8 mouse cellular contexts compared by ENCODE assay signal in the genomic region with DNA sequence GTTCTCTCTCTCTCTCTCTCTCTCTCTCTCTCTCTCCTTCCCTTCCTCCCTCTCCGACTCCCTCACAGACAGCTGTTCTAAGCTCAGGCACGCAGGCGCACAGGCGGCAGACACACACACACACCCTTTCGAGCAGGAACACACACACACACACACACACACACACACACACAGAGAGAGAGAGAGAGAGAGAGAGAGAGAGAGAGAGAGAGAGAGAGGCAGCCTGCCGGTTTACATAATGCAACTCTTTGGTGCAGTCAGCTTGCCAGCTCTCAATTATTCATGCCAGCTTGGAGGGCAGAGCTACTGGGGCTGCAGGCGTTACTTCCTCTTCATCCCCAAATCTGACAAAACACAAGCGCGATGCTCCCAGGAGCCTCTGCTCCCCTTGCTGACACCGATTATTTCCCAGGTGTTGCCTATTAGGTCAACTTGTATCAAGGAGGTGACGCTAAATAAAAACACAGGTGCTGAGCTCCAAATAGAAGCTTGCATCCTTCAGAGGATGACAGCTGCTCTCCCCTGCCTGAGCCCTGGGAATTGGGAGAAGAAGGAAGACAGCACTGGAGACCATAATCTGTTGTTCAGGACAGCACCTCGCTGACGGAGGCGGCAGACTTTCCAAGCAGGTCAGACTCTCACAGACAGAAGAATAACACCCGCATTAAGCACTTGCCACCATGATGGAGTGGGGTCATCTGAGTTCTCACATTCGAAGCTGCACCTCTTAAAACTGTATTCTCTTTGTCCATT.
DNase-seq lines count a peak whose midpoint lies in the region; ATAC-seq lines count a peak whose summit lies in the region.

No protein-coding gene starts in this region.

- no peaks in the 10 kb centered on the region for H3K9me3 ChIP-seq in forebrain, embryonic 15.5 days
- no peaks in the 10 kb centered on the region for H3K9me3 ChIP-seq in hindbrain, embryonic 15.5 days
- no peaks in the 10 kb centered on the region for H3K9me3 ChIP-seq in limb, embryonic 12.5 days
- no peaks in the 10 kb centered on the region for H3K9me3 ChIP-seq in midbrain, embryonic 15.5 days

- peak; percentile 90 for ATAC-seq in forebrain, embryonic 15.5 days (replicated peaks)
- peak; percentile 88 for ATAC-seq in hindbrain, embryonic 15.5 days (ENCODE audit: low FRiP score, low read depth)
- peak; percentile 17; the same call in 1 of the 2 replicates for ATAC-seq in limb, embryonic 12.5 days (ENCODE audit: insufficient number of reproducible peaks, insufficient read depth, low FRiP score, low TSS enrichment, low read depth)
- ATAC-seq in midbrain, embryonic 15.5 days (replicated peaks), result peak; percentile 91

- H3K4me1 ChIP-seq in forebrain, embryonic 15.5 days, result peaks cover 55% of the 10 kb centered on the region
- peaks cover 52% of the 10 kb centered on the region for H3K4me1 ChIP-seq in hindbrain, embryonic 15.5 days (replicated peaks)
- peaks cover 19% of the 10 kb centered on the region for H3K4me1 ChIP-seq in limb, embryonic 12.5 days (replicated peaks)
- H3K4me1 ChIP-seq in midbrain, embryonic 15.5 days, result peaks cover 42% of the 10 kb centered on the region

- 13% methylated on average over 16 of the region's 16 CpGs for WGBS in forebrain, embryonic 15.5 days
- 6% methylated on average over 16 of the region's 16 CpGs for WGBS in hindbrain, embryonic 15.5 days
- 23% methylated on average over 16 of the region's 16 CpGs for WGBS in limb, embryonic 12.5 days
- 8% methylated on average over 16 of the region's 16 CpGs for WGBS in midbrain, embryonic 15.5 days

- H3K27ac ChIP-seq in forebrain, embryonic 15.5 days (replicated peaks), result peak overlapping the region; percentile 96
- H3K27ac ChIP-seq in hindbrain, embryonic 15.5 days (replicated peaks), result peak overlapping the region; percentile 92
- H3K27ac ChIP-seq in limb, embryonic 12.5 days, result 0 out of 2 replicates have a peak overlapping the region, but pooled peaks have one; percentile 4
- peak overlapping the region; percentile 92 for H3K27ac ChIP-seq in midbrain, embryonic 15.5 days

- H3K4me2 ChIP-seq in forebrain, embryonic 15.5 days (replicated peaks), result peak overlapping the region; percentile 77
- peak overlapping the region; percentile 78 for H3K4me2 ChIP-seq in hindbrain, embryonic 15.5 days
- H3K4me2 ChIP-seq in limb, embryonic 12.5 days, result peak overlapping the region; percentile 63
- H3K4me2 ChIP-seq in midbrain, embryonic 15.5 days, result peak overlapping the region; percentile 78

- H3K36me3 ChIP-seq in forebrain, embryonic 15.5 days, result no peaks in the 10 kb centered on the region
- H3K36me3 ChIP-seq in hindbrain, embryonic 15.5 days, result no peaks in the 10 kb centered on the region
- H3K36me3 ChIP-seq in limb, embryonic 12.5 days, result no peaks in the 10 kb centered on the region
- no peaks in the 10 kb centered on the region for H3K36me3 ChIP-seq in midbrain, embryonic 15.5 days (replicated peaks)

- peak overlapping the region; percentile 61 for H3K9ac ChIP-seq in forebrain, embryonic 15.5 days (replicated peaks)
- peak overlapping the region; percentile 53 for H3K9ac ChIP-seq in hindbrain, embryonic 15.5 days
- peak overlapping the region; percentile 37; the same call in 1 of the 2 replicates for H3K9ac ChIP-seq in limb, embryonic 12.5 days (replicated peaks)
- H3K9ac ChIP-seq in midbrain, embryonic 15.5 days, result peak overlapping the region; percentile 50

- H3K4me3 ChIP-seq in forebrain, embryonic 15.5 days, result peak overlapping the region; percentile 47
- peak overlapping the region; percentile 45 for H3K4me3 ChIP-seq in hindbrain, embryonic 15.5 days
- H3K4me3 ChIP-seq in limb, embryonic 12.5 days (replicated peaks), result peak overlapping the region; percentile 35
- peak overlapping the region; percentile 44 for H3K4me3 ChIP-seq in midbrain, embryonic 15.5 days

- no peaks in the 10 kb centered on the region for H3K27me3 ChIP-seq in forebrain, embryonic 15.5 days
- H3K27me3 ChIP-seq in hindbrain, embryonic 15.5 days, result no peaks in the 10 kb centered on the region
- no peaks in the 10 kb centered on the region for H3K27me3 ChIP-seq in limb, embryonic 12.5 days
- H3K27me3 ChIP-seq in midbrain, embryonic 15.5 days (replicated peaks), result no peaks in the 10 kb centered on the region

- DNase-seq in MN1 (ENCODE audit: low spot score), result peak; percentile 32
- peak; percentile 81 to 85 for DNase-seq in cerebellum, adult 18-20 months
- DNase-seq in spleen, adult 18-20 months, result no peak
- DNase-seq in spleen, postnatal 4 days (ENCODE audit: low spot score in 2 of 2), result no peak

Comparison
In these comparisons a context has a peak if more than half of its experiments do, and no peak if none do; other contexts are left out.
1. DNase-seq: peak in MN1 (single experiment) and cerebellum, adult 18-20 months (2 of 2); none in spleen, adult 18-20 months (0 of 2) and spleen, postnatal 4 days (0 of 2).
2. ATAC-seq: peak in every context shown above with its lines; median percentile 91 in midbrain, embryonic 15.5 days; 90 in forebrain, embryonic 15.5 days; 88 in hindbrain, embryonic 15.5 days; 17 in limb, embryonic 12.5 days.
3. H3K27ac ChIP-seq: peak in every context shown above with its lines; median percentile 96 in forebrain, embryonic 15.5 days; 92 in hindbrain, embryonic 15.5 days; 92 in midbrain, embryonic 15.5 days; 4 in limb, embryonic 12.5 days.
4. Peak in every context shown above with its lines, with median percentiles within 50 percentile points of each other: H3K4me2 ChIP-seq, H3K4me3 ChIP-seq and H3K9ac ChIP-seq.